Mouse (Mus musculus): ENCODE measurements around the gene Otop2.

Gene Otop2

GRCm38 (mm10) chr11:115374695-115375425, 67.9 kb downstream of the Otop2 start:
- DNase-seq (ENCODE audit: extremely low read depth, insufficient read length, low spot score): no peak

GRCm38 (mm10) chr11:115376722-115377121, 69.8 kb downstream of the Otop2 start:
- peak; percentile 67 for DNase-seq (ENCODE audit: extremely low read depth, insufficient read length, low spot score)

- no peak for DNase-seq (ENCODE audit: extremely low read depth, insufficient read length, low spot score)
These were observed 70.3 kb downstream of the Otop2 start for GRCm38 (mm10) chr11:115377254-115377653.

GRCm38 (mm10) chr11:115377854-115378253, 70.9 kb downstream of the Otop2 start:
- DNase-seq (ENCODE audit: extremely low read depth, insufficient read length, low spot score): no peak

- no peak for DNase-seq (ENCODE audit: extremely low read depth, insufficient read length, low spot score)
These were observed 74.3 kb downstream of the Otop2 start for GRCm38 (mm10) chr11:115381276-115381675.
